Mouse (Mus musculus): ENCODE data around the gene Igfbp6. TPM values are rescaled to one million over a fixed set of nuclear protein-coding genes. Genes with fewer than 3 reads are reported as not detected.

Gene Igfbp6
- polyA plus RNA-seq, 1 experiment from 2014 or later = 0.05 TPM

DNA sequence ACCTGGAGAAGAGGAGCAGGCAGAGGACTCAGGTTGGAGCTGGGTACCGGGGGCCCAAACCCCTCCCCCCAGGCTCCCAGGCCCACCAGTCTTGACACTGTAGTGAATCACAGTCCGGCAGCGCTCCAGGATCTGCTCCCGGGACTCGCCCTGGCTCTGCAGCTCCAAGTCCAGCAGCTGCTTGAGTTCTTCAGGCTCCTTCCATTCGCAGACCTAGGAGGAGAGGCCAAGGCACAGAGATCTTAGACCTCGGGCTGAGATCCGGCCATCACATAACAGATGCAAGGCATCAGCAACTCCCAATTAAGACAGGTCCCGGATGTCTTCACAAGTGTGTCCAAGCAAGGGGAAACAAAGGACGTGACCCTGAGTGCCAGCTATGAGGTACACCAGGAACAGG, 43.9 kb downstream of the Igfbp6 start:
- TF ChIP-seq CTCF (IDR thresholded peaks at IDR 0.05) = no peak
- in situ Hi-C loops (cut with MboI; ENCODE audit: low pct_unique_long_range_greater_than_20kb) = no loop called here
- ATAC-seq (no peak), DNase-seq (ENCODE audit: low read depth, low spot score) (no peak)
- CTCF ChIA-PET = interaction anchor here (1.1 kb wide), 1 partner anchor 36 kb away, joined by 4 read pairs; no protein-coding TSS in a partner anchor
- POLR2A ChIA-PET = no interaction called here
- no peaks in the 10 kb centered on the region for H3K27me3 ChIP-seq

DNA sequence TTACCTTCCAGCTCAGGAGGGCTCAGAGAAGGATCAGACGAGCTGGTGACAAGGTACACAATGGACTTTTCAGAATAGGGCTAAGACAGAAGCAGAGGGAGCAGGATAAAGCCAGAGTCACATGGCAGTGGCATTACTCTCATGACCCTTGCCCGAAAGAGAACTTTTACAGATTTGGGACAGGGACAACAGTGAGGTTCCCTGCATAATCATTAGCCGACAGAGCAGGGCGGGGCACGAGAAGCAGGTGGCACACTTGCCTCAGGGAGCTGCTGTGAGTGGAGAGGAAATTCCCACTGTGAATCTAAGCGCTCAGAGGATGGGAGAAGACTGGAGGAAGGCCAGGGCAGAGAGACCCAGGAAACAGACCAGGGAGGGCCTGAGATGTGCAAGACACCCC, 44.7 kb downstream of the Igfbp6 start:
- CTCF ChIA-PET = interaction anchor here (1.1 kb wide), 1 partner anchor 35 kb away, joined by 4 read pairs; no protein-coding TSS in a partner anchor
- no peaks in the 10 kb centered on the region for H3K27me3 ChIP-seq
- in situ Hi-C loops (cut with MboI; ENCODE audit: low pct_unique_long_range_greater_than_20kb) = no loop called here
- DNase-seq (ENCODE audit: low read depth, low spot score) (no peak), ATAC-seq (no peak)
- POLR2A ChIA-PET = interaction anchor here (1.2 kb wide), 1 partner anchor 15 kb away, joined by 4 read pairs; the partner anchor contains the start of gene Csad
- TF ChIP-seq CTCF (IDR thresholded peaks at IDR 0.05) = no peak

DNA sequence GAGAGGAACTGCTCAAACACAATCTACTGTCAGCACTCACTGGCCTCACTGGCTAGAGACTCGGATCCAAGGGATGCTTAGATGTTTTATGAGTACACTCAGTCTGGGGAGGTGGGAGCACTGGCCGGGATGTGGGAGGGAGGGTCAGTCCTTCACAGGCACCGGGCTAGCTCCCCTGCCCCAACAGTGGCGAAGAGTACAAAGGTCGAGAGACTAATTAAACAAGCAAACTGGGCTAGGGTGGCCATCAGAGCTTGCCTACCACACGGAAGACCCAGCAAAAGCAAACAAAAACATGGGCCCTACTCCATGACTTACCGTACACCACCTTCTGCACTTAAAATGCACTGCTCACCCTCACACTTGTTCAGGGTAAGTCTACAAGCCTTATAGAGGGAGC, 47.5 kb downstream of the Igfbp6 start:
- ATAC-seq (no peak), DNase-seq (ENCODE audit: low read depth, low spot score) (no peak)
- H3K27me3 ChIP-seq = no peaks in the 10 kb centered on the region
- ChIA-PET POLR2A (interaction anchor here (1.1 to 3.3 kb wide), 2 partner anchors 12 to 25 kb away, joined by 5 to 14 read pairs; partner anchors contain the start of genes Csad and Zfp740), CTCF (interaction anchor here (1.2 kb wide), 1 partner anchor 30 kb away, joined by 3 read pairs; no protein-coding TSS in a partner anchor)
- in situ Hi-C loops (cut with MboI; ENCODE audit: low pct_unique_long_range_greater_than_20kb) = no loop called here
- no peak for TF ChIP-seq CTCF (IDR thresholded peaks at IDR 0.05)

DNA sequence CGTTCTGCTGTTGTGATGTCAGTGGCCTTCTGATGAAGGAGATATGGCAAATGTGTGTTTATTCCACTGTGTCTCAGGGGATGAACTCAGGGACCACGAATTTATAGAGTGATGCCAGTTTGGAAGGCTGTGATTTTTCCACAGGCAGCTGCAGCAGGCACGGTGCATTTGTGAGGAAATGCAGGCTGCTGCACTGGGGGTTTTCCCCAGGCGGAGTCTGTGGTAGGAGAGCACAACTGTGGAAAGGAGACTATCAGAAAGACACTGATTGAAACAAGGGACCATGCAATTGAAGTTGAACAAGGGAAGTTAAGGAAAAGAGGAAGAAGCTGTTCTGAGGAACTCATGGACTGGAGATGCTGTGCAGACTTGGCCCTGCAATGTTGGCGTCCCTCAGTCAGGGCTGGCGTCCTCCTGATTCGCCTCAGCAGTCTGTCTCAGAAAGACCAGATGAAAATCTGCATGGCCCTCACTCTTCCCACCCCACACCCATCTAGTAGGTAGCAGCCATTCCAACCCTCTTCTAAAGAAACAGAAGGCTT, 48.2 kb downstream of the Igfbp6 start:
- in situ Hi-C loops (cut with MboI; ENCODE audit: low pct_unique_long_range_greater_than_20kb) = no loop called here
- ChIA-PET POLR2A (interaction anchor here (0.6 to 3.3 kb wide), 3 partner anchors 11 to 76 kb away, joined by 3 to 14 read pairs (median 5); partner anchors contain the start of genes Csad and Zfp740), CTCF (interaction anchor here (1.0 to 2.1 kb wide), 3 partner anchors 14 to 32 kb away, joined by 3 to 9 read pairs (median 3); no protein-coding TSS in a partner anchor)
- no peaks in the 10 kb centered on the region for H3K27me3 ChIP-seq
- no peak for DNase-seq (ENCODE audit: low read depth, low spot score)
- ATAC-seq = no peak
- no peak for TF ChIP-seq CTCF (IDR thresholded peaks at IDR 0.05)

DNA sequence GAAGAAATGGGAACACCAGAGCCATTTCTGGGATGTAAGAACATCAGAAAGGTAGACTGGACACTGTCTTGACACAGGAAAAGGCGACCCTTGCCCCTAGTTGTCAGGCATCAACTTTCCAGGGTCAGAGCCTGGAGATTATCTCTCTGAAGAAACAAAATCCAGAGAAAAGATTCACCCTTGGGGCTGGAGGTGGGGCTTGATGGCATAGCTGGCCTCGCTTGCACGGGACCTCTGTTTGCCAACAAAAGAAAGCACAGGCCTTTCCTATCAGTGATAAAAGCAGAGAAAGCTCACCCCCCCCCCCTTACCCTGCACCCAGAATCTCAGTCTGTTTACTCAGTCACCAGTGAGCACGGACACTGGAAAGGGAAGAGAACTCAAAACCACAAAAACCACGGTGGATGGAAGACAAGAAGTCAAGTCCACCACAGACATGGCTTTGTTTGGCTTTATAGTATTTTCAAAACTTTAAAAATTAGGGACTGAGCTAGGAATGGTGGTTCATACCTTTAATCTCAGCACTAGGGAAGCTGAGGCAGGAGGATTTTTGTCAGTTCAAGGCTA, 48.7 kb downstream of the Igfbp6 start:
- no peak for TF ChIP-seq CTCF (IDR thresholded peaks at IDR 0.05)
- no peaks in the 10 kb centered on the region for H3K27me3 ChIP-seq
- ATAC-seq (no peak), DNase-seq (ENCODE audit: low read depth, low spot score) (no peak)
- ChIA-PET POLR2A (interaction anchor here (0.6 to 3.3 kb wide), 3 partner anchors 11 to 128 kb away, joined by 3 to 14 read pairs (median 3); partner anchors contain the start of genes Csad and Zfp740), CTCF (interaction anchor here (1.0 to 2.1 kb wide), 5 partner anchors 8 to 31 kb away, joined by 3 to 9 read pairs (median 4); no protein-coding TSS in a partner anchor)
- in situ Hi-C loops (cut with MboI; ENCODE audit: low pct_unique_long_range_greater_than_20kb) = no loop called here

DNA sequence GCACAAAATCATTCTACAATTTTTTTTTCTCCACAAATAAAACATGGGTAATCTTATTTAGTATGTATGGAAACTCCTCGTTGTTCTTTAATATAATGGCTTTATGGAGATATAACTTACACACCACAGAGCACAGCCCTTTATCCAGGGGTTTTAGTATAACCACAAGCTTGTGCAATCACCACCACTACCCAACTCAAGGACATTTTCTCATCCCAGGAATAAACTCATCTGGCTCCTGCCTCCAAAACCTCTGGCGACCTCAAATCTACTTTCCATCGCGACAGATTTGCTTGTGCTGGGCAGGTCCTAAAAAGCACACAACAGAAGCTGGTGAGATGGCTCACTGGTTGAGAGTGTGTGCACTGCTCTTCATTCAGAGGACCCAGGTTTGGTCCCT, 49.5 kb downstream of the Igfbp6 start:
- DNase-seq (ENCODE audit: low read depth, low spot score) (no peak), ATAC-seq (no peak)
- in situ Hi-C loops (cut with MboI; ENCODE audit: low pct_unique_long_range_greater_than_20kb) = no loop called here
- no peaks in the 10 kb centered on the region for H3K27me3 ChIP-seq
- TF ChIP-seq CTCF (IDR thresholded peaks at IDR 0.05) = no peak
- ChIA-PET POLR2A (interaction anchor here (0.6 to 3.3 kb wide), 3 partner anchors 10 to 128 kb away, joined by 3 to 14 read pairs (median 5); partner anchors contain the start of genes Csad and Zfp740), CTCF (interaction anchor here (1.0 to 2.1 kb wide), 5 partner anchors 9 to 46 kb away, joined by 3 to 9 read pairs (median 4); no protein-coding TSS in a partner anchor)

DNA sequence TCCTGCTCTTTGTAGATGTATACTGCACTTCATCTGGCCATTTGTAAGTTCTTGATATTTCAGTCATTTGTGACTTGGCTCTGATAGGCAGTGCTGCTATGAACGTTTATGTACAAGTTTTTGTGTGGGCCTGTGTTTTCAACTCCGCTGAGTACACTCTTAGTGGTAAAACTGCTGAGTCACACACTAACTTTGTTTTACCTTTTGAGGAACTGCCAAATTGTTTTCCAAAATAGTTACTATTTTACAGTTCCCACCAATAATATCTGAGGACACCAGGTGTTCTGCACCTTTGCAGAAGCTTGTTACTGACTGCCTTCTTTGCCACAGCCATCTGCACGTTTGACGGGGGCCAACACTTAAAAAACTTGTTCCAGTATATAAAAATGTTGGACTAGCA, 50.3 kb downstream of the Igfbp6 start:
- no peaks in the 10 kb centered on the region for H3K27me3 ChIP-seq
- ChIA-PET CTCF (interaction anchor here (1.1 to 2.1 kb wide), 4 partner anchors 10 to 46 kb away, joined by 3 to 9 read pairs (median 4); no protein-coding TSS in a partner anchor), POLR2A (interaction anchor here (3.3 kb wide), 1 partner anchor 9 kb away, joined by 14 read pairs; the partner anchor contains the start of genes Csad and Zfp740)
- in situ Hi-C loops (cut with MboI; ENCODE audit: low pct_unique_long_range_greater_than_20kb) = no loop called here
- DNase-seq (ENCODE audit: low read depth, low spot score) (no peak), ATAC-seq (no peak)
- TF ChIP-seq CTCF (IDR thresholded peaks at IDR 0.05) = no peak

DNA sequence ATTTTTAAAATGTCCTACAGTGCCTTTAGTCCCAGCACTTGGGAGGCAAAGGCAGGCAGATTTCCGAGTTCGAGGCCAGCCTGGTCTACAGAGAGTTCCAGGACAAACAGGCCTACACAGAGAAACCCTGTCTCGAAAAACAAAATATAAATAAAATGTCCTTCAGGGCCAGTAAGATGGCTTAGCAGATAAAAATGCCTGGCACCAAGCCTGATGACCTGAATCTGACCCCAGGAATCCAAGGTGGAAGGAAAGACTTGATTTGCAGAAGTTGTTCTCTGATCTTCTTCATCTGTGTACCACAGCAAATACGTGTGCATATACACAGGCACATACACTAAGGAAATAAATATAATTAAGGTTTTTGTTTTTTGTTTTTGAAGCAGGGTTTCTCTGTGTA, 51.2 kb downstream of the Igfbp6 start:
- H3K27me3 ChIP-seq = no peaks in the 10 kb centered on the region
- no peak for TF ChIP-seq CTCF (IDR thresholded peaks at IDR 0.05)
- no peak for ATAC-seq
- in situ Hi-C loops (cut with MboI; ENCODE audit: low pct_unique_long_range_greater_than_20kb) = no loop called here
- no peak for DNase-seq (ENCODE audit: low read depth, low spot score)
- POLR2A ChIA-PET = no interaction called here
- CTCF ChIA-PET = no interaction called here

DNA sequence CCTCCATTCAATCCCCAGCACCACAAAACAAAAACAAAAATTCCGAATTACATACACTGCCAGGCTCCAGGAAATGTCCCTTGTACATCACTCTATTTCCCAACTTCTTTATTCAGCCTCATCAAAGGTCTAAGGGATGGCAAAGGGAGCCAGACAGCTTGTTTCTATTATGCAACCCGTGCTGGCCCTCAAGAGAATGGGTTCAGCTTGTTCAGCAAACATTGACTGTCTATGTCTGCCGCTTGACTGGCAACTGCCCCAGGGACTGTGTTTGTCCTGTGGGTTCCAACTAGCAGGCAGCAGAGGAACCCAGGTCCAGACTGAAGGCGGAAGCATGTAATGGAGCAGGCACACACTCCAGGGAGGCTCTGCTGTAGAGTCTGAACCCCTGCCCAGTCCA, 54.7 kb downstream of the Igfbp6 start:
- ATAC-seq (no peak), DNase-seq (ENCODE audit: low read depth, low spot score) (no peak)
- ChIA-PET POLR2A (interaction anchor here (0.6 kb wide), 1 partner anchor 13 kb away, joined by 3 read pairs; no protein-coding TSS in a partner anchor), CTCF (interaction anchor here (1.3 kb wide), 1 partner anchor 26 kb away, joined by 3 read pairs; no protein-coding TSS in a partner anchor)
- TF ChIP-seq CTCF (IDR thresholded peaks at IDR 0.05) = no peak
- in situ Hi-C loops (cut with MboI; ENCODE audit: low pct_unique_long_range_greater_than_20kb) = no loop called here
- H3K27me3 ChIP-seq = no peaks in the 10 kb centered on the region

Other genes with a start within 250 kb of the Igfbp6 start
- 0.19 TPM for gene Krt4, start 219.6 kb upstream of the Igfbp6 start, polyA plus RNA-seq (2021)
- 1.3 TPM for gene Krt79, start 204.0 kb upstream of the Igfbp6 start, polyA plus RNA-seq (2021)
- gene Krt78, start 190.1 kb upstream of the Igfbp6 start, polyA plus RNA-seq (2021) = 0.05 TPM
- gene Krt8, start 139.9 kb upstream of the Igfbp6 start, polyA plus RNA-seq (2021) = 73.5 TPM
- 24.8 TPM for gene Krt18, start 116.2 kb upstream of the Igfbp6 start, polyA plus RNA-seq (2021)
- gene Eif4b, start 70.6 kb upstream of the Igfbp6 start, polyA plus RNA-seq (2021) = 237 TPM
- gene Tns2, start 43.9 kb upstream of the Igfbp6 start, polyA plus RNA-seq (2021) = 53.6 TPM
- 47.4 TPM for gene Spryd3, start 8.1 kb upstream of the Igfbp6 start, polyA plus RNA-seq (2021)
- gene Soat2, start 6.2 kb downstream of the Igfbp6 start, polyA plus RNA-seq (2021) = 0.13 TPM
- 96.4 TPM for gene Zfp740, start 58.9 kb downstream of the Igfbp6 start, polyA plus RNA-seq (2021)
- gene Csad, start 60.4 kb downstream of the Igfbp6 start, polyA plus RNA-seq (2021) = 79.6 TPM
- gene Itgb7, start 87.6 kb downstream of the Igfbp6 start, polyA plus RNA-seq (2021) = 0.35 TPM
- 32.0 TPM for gene Rarg, start 113.2 kb downstream of the Igfbp6 start, polyA plus RNA-seq (2021)
- gene Gm9918, start 126.2 kb downstream of the Igfbp6 start, polyA plus RNA-seq (2021) = 0.03 TPM
- gene Mfsd5, start 135.1 kb downstream of the Igfbp6 start, polyA plus RNA-seq (2021) = 47.4 TPM
- 21.8 TPM for gene Espl1, start 151.9 kb downstream of the Igfbp6 start, polyA plus RNA-seq (2021)
- gene Pfdn5, start 181.8 kb downstream of the Igfbp6 start, polyA plus RNA-seq (2021) = 642 TPM
- 87.1 TPM for gene Myg1, start 187.3 kb downstream of the Igfbp6 start, polyA plus RNA-seq (2021)
- gene Aaas, start 206.4 kb downstream of the Igfbp6 start, polyA plus RNA-seq (2021) = 43.3 TPM
- gene Sp7, start 222.8 kb downstream of the Igfbp6 start, polyA plus RNA-seq (2021) = not detected

Data from Patski (cell line).